Mouse (Mus musculus) macrophage (primary cell): ENCODE data around the gene Mfsd7a. TPM values are rescaled to one million over a fixed set of nuclear protein-coding genes. Genes with fewer than 3 reads are reported as not detected.
"Not testable (repeated sequence)": the region's sequence is repeated elsewhere in the genome, so short reads cannot be mapped to it uniquely, and the experiment has no call there.

Source experiments
- H3K27ac ChIP-seq: fragments of 350-480 bp; formaldehyde crosslinking; 2 replicates; pipeline ENCODE4 v1.9.0; 2021
- H3K36me3 ChIP-seq: fragments of 350-480 bp; formaldehyde crosslinking; 2 replicates; pipeline ENCODE4 v1.9.0; 2021; ENCODE audit errors: inconsistent target
- H3K4me3 ChIP-seq: fragments of 350-480 bp; formaldehyde crosslinking; 2 replicates; pipeline ENCODE4 v1.9.0; 2021; ENCODE audit errors: inconsistent target
- H3K79me2 ChIP-seq: fragments of 350-480 bp; formaldehyde crosslinking; 2 replicates; pipeline ENCODE4 v1.9.0; 2021; ENCODE audit errors: inconsistent target
- WGBS: methylation state at CpG from one replicate; pipeline ENCODE4 v1.1.7; 2026; ENCODE audit warnings: inconsistent platforms; ENCODE audit not compliant: missing documents; 5-methylcytosine and 5-hydroxymethylcytosine counted together
- polyA plus RNA-seq: library from polyadenylated mRNA; stranded (reverse); fragments of 250-400 nt; gene quantifications from 3 replicates; pipeline ENCODE4 v1.2.4, GENCODE M21; 2018; ENCODE audit warnings: inconsistent platforms
- total RNA-seq, 78 experiments: library from RNA; depleted of rRNA; stranded (reverse); fragments of 250-400 nt; gene quantifications; 1 replicate in 9 of 78; 2 replicates in 24 of 78; 3 replicates in 43 of 78; 4 replicates in 2 of 78; pipeline ENCODE4 v1.2.4; 2018; ENCODE audit warnings: inconsistent platforms in 56 of 78

Gene Mfsd7a
- 100 to 1,000 TPM in 16 of 26 experiments, 10 to 100 TPM in 10; 34.5 to 374 (median 136) TPM for total RNA-seq (2018; cell fraction: chromatin; rRNA removed)
- 10 to 100 TPM in 13 of 26 experiments, 1 to 10 TPM in 13; 2.3 to 23.1 (median 9.9) TPM for total RNA-seq (2018; cell fraction: cytosol; rRNA removed)
- 100 to 1,000 TPM in 11 of 26 experiments, 10 to 100 TPM in 15; 16.1 to 299 (median 87.6) TPM for total RNA-seq (2018; cell fraction: nucleus; rRNA removed)
- 2.4 to 8.0 TPM (median 3.1 TPM) in 3 replicates for polyA plus RNA-seq

GRCm38 (mm10) chr5:108448785-108449668 is at the start of gene Mfsd7a:
Gene Mfsd7a, minus strand, starts transcription at chr5:108448891.
- H3K4me3 ChIP-seq: peak within 1 kb of the TSS; percentile 42
- peak within 1 kb of the TSS; percentile 51 for H3K27ac ChIP-seq
- H3K36me3 ChIP-seq: no peaks in the 10 kb centered on the region
- 13% methylated on average over 21 of the region's 24 CpGs for WGBS
- no peaks in the 10 kb centered on the region for H3K79me2 ChIP-seq

DNA sequence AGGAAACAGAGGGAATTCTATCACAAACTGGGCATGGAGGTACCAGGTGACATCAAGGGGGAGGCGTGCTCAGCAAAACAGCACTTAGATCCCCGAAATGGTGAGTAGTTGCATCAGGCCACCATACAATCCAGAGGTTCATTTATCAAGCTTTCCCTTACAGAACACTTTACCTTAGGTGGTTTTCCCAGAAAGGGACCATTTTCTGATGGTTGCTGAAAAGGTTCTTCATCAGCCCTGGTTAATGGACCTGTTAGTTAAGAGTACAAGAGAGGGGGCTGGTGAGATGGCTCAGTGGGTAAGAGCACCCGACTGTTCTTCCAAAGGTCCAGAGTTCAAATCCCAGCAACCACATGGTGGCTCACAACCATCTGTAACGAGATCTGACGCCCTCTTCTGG is 37.5 kb upstream of the Mfsd7a start:
- H3K79me2 ChIP-seq, H3K27ac ChIP-seq, H3K4me3 ChIP-seq: not testable (repeated sequence)
- H3K36me3 ChIP-seq: peaks cover 44% of the 10 kb centered on the region
- WGBS: 100% methylated on average over 2 of the region's 5 CpGs

DNA sequence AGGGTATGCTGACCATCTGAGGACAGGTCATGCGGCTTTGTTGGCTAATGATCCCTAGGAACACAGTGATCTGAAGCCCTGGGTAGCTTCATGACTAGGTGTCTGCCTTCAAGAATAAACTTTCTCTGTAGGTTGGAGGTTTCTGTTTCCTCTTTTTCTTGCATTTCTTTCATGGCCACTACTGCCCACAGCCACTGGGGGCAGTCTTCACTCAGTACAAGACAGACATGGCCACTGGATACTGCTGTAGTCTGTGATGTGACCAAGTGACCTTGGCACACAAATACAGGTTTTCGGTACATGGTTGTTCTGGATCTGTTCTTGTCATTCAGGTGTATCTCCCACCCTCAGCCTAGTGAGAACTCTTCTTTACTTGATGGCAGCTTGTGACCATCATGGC is 36.5 kb upstream of the Mfsd7a start:
- Histone ChIP-seq H3K27ac (no peak overlapping the region), H3K36me3 (peaks cover 38% of the 10 kb centered on the region), H3K4me3 (no peak overlapping the region), H3K79me2 (peaks cover 8% of the 10 kb centered on the region; the same call in 1 of the 2 replicates)
- WGBS: 91% methylated on average over 2 of the region's 2 CpGs

GRCm38 (mm10) chr5:108483006-108483405 is 34.3 kb upstream of the Mfsd7a start:
- no peak overlapping the region for H3K4me3 ChIP-seq
- H3K36me3 ChIP-seq: peaks cover 24% of the 10 kb centered on the region
- WGBS: 84% methylated on average over 6 of the region's 6 CpGs
- no peak overlapping the region for H3K27ac ChIP-seq
- peaks cover 13% of the 10 kb centered on the region; the same call in 1 of the 2 replicates for H3K79me2 ChIP-seq

DNA sequence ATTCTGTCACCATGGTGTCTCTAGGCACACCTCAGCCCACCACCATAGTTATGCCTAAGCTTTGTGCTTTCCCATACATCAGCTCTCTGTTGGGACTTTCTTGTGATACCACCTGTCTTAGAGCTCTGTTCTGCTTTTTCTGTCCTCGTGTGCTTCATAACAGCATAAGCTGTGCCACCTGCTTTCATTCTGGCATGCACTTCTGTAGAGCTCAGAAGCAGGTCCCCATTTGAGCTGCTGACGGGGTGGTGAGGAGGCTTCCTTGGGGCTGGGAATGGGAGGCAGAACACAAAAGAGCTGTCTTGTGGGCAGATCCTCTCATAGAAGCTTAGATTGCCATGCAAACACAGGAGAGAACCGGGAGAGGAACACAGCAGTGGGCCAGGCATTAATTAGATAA is 27.3 kb upstream of the Mfsd7a start:
- 85% methylated on average over 3 of the region's 3 CpGs for WGBS
- peaks cover 19% of the 10 kb centered on the region for H3K79me2 ChIP-seq
- no peak overlapping the region for H3K27ac ChIP-seq
- peaks cover 70% of the 10 kb centered on the region for H3K36me3 ChIP-seq
- H3K4me3 ChIP-seq: no peak overlapping the region

DNA sequence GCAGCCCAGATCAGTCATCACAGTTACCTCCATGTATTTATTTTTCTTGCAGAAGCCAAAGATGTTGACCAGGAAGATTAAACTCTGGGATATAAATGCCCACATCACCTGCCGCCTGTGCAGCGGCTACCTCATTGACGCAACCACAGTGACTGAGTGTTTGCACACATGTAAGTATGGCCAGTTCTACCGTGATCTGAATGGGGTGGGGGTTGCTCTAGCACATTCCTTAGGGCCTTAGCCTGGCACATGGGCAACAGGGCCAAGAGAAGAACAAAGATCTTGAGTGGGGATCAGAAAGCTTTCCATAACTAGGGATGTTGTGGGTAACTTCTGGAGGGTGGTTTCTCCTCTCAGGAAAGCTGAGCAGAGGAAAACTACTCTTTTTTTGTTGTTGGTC is 25.0 kb upstream of the Mfsd7a start:
- peaks cover 32% of the 10 kb centered on the region for H3K79me2 ChIP-seq
- H3K27ac ChIP-seq: no peak overlapping the region
- WGBS: 89% methylated on average over 4 of the region's 4 CpGs
- H3K4me3 ChIP-seq: no peak overlapping the region
- peaks cover 65% of the 10 kb centered on the region for H3K36me3 ChIP-seq

GRCm38 (mm10) chr5:108469617-108470016 is 20.9 kb upstream of the Mfsd7a start:
- H3K79me2 ChIP-seq: peaks cover 74% of the 10 kb centered on the region
- H3K36me3 ChIP-seq: peaks cover 31% of the 10 kb centered on the region; the same call in 1 of the 2 replicates
- WGBS: 96% methylated on average over 7 of the region's 7 CpGs
- H3K4me3 ChIP-seq: no peak overlapping the region
- no peak overlapping the region for H3K27ac ChIP-seq

GRCm38 (mm10) chr5:108466647-108467046 is 18.0 kb upstream of the Mfsd7a start:
- Histone ChIP-seq H3K4me3 (no peak overlapping the region), H3K79me2 (peaks cover 100% of the 10 kb centered on the region), H3K36me3 (peaks cover 1% of the 10 kb centered on the region; the same call in 1 of the 2 replicates), H3K27ac (no peak overlapping the region)
- WGBS: 88% methylated on average over 1 of the region's 1 CpGs

DNA sequence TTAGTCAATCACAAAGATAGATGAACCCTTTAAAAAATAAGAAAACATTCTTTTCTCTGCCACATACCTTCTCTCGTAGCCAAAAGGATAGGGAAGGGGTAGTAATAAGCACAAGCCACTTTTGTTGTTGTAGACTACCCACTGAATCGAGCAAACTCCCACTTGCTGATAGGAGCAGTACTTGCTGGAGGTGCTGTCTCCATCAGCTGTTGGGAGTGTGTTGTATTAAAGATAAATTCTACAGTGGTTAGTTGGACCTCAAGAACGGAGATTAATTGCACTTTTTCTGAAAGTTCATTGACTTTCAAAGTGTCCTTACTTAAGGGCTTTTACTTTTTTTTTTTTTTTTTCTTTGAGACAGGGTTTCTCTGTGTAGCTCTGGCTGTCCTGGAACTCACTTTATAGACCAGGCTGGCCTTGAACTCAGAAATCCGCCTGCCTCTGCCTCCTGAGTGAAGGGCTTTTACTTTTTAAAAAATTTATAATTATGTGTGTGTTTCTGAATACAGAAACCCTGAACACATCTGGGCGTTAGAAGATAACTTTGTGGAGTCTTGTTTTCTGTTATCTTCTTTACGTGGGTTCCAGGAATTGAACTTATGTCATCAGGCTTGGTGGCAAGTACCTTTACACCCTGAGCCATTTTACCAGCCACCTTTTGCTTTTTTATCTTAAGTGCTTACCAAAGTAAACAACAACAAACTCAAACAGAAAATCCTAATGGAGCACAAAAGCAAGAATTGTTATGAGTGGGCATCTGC is 16.6 kb upstream of the Mfsd7a start:
- Histone ChIP-seq H3K27ac (no peak overlapping the region), H3K4me3 (no peak overlapping the region), H3K36me3 (no peaks in the 10 kb centered on the region), H3K79me2 (peaks cover 90% of the 10 kb centered on the region)
- 96% methylated on average over 5 of the region's 6 CpGs for WGBS

DNA sequence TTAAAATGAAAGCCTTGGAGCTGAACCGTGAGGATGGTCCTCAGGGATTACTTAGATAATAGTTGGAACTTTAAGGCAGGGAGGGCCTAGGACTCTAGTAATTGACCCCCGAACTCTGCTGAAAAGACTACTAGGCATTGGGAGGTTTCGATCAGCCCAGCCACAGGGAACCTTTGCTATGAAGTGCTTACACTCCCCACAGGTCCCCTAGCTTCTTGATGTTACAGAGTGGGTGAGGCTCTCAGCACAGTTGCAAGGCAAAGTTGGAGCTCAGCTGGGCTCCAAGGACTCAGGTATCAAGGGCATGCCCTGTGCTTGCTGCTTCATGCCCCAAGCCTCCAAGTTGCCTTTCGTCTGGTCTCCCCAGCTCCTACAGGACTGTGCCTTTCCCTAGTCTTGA is 13.8 kb upstream of the Mfsd7a start:
- H3K79me2 ChIP-seq: peaks cover 61% of the 10 kb centered on the region
- H3K27ac ChIP-seq: no peak overlapping the region
- WGBS: 47% methylated on average over 4 of the region's 4 CpGs
- peak overlapping the region; percentile 97 for H3K4me3 ChIP-seq
- no peaks in the 10 kb centered on the region for H3K36me3 ChIP-seq

DNA sequence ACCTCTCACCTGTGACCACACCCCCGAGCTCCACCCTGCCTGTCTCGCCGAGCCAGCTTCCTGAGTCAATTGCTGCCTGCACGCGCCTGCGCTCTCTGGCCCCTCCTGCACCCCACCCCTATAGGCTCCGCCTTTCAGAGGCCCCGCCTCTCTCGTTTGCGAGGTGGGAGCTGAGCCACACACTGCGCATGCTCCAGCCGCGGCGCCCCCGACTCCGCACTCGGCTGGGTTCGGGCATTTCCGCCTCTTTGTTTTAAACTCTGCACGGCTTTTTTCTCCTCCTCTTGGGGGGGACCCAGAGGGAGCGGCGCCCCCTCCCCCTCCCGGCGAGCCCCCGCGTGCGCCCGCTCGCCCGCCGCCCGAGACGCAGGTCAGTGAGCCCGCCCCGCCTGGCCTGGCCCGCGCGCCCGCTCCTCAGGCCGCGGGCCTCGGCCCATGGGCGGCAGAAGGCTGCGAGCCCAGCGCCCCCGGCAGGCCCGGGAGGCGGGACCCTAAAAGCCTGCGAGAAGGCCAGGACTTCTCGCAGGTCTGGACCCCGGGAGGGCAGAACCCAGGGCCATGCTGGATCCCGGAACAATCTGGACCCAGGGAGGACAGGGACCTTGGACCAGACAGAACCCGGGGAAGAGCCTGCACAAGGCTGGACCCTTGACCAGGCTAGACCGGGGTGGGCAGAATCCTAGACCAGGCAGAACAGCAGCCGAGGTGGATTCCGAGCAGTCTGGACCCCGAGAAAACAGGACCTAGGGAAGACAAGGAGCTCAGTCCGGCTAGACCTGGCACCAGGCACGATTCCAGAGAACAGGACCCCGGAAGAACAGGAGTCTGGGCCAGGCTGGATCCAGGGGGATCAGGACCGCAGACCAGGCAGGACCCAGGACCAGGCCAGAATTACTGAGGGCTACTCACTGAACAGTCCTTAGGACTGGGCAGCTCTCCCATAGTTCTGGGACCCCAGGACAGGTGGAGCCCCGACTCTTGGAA is 12.7 kb upstream of the Mfsd7a start, which contains the start of gene Pcgf3:
Gene Pcgf3 (plus strand): TSS at position 151 of the 984 bp plus-strand sequence.
- Histone ChIP-seq H3K27ac (peak within 1 kb of the TSS; percentile 46), H3K36me3 (no peaks in the 10 kb centered on the region), H3K4me3 (peak within 1 kb of the TSS; percentile 97), H3K79me2 (peaks cover 50% of the 10 kb centered on the region)
- under 1% methylated on average over 46 of the region's 62 CpGs for WGBS

- H3K27ac ChIP-seq: no peak overlapping the region
- WGBS: 55% methylated on average over 6 of the region's 6 CpGs
Measured at GRCm38 (mm10) chr5:108460461-108460860, 11.8 kb upstream of the Mfsd7a start.

GRCm38 (mm10) chr5:108458706-108459105 is 10.0 kb upstream of the Mfsd7a start:
- WGBS: 82% methylated on average over 2 of the region's 2 CpGs
- H3K27ac ChIP-seq: no peak overlapping the region
- H3K4me3 ChIP-seq: no peak overlapping the region

More at GRCm38 (mm10) chr5:108460461-108460860, 11.8 kb upstream of the Mfsd7a start:
- peaks cover 41% of the 10 kb centered on the region for H3K79me2 ChIP-seq
- H3K4me3 ChIP-seq: peak overlapping the region; percentile 97
- H3K36me3 ChIP-seq: no peaks in the 10 kb centered on the region

More at GRCm38 (mm10) chr5:108458706-108459105, 10.0 kb upstream of the Mfsd7a start:
- Histone ChIP-seq H3K79me2 (peaks cover 24% of the 10 kb centered on the region), H3K36me3 (no peaks in the 10 kb centered on the region)
